Mouse (Mus musculus): ENCODE results near the gene Pde4b. TPM values are rescaled to one million over a fixed set of nuclear protein-coding genes. Genes with fewer than 3 reads are reported as not detected.

Pde4b gene
- polyA plus RNA-seq, 1 experiment = 14.3 TPM

- WGBS = 42% methylated on average over 4 of the region's 4 CpGs
- Histone ChIP-seq H3K4me3 (ENCODE audit: extremely low read depth, insufficient read depth, insufficient read length) (no peak overlapping the region), H3K4me1 (ENCODE audit: control insufficient read depth, insufficient read depth, insufficient read length) (peaks cover 4% of the 10 kb centered on the region), H3K27me3 (ENCODE audit: control insufficient read depth, insufficient read depth, low read length) (no peaks in the 10 kb centered on the region), H3K36me3 (ENCODE audit: control insufficient read depth, insufficient read depth, low read length) (no peaks in the 10 kb centered on the region), H3K27ac (ENCODE audit: insufficient read depth, low read length) (no peak overlapping the region)
- DNase-seq (ENCODE audit: low read depth in 1 of 2, low spot score in 2 of 2) = no peak
- TF ChIP-seq POLR2A (IDR thresholded peaks at IDR 0.05; ENCODE audit: low read depth, low read length) = no peak
- TF ChIP-seq CTCF (IDR thresholded peaks at IDR 0.05; ENCODE audit: extremely low read depth, insufficient read depth, insufficient read length, insufficient replicate concordance) = no peak
Observed at GRCm38 (mm10) chr4:102531729-102532128, 444.4 kb downstream of the Pde4b start.

DNA sequence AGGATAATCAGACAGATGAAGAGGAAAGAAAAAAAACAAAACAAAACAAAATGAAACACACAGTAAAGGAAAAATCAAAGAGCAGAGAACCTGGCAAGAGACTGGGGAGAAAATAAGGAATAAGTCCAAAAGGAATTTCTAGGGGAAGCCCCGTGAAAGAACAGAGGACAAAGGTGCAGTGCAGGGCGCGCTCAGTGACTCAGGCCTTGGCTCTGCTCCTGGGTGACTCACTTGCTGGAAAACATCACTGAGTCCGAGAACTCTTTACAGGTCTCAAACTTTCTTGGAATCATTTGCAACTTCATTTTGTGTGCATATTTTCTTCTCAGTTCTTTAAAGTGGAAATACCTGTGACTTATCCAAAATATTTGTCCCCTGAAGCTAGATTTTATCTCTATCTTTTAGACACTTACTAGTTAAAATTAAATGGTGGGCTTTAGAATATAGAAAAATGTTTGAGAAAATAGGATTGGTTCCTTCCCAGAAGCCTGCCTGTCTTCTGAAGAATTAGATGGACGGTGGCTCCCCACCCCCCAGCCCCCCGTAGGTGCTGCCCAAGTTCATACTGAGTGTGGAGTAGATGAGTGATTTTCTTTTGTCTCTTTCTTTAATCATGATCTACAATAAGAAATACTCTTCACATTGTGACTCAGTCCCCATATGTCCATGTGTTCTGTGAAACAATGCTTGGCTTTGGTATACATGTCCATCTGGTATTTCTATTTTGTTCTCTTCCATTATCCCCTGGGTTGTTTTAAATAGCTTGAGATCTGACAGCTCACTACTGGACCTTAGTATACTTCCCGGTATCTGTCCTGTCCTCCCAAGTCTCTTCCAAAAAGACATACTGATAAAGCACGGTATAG lies 446.1 kb downstream of the Pde4b start:
- Histone ChIP-seq H3K4me3 (ENCODE audit: extremely low read depth, insufficient read depth, insufficient read length) (no peak overlapping the region), H3K4me1 (ENCODE audit: control insufficient read depth, insufficient read depth, insufficient read length) (peaks cover 4% of the 10 kb centered on the region), H3K27me3 (ENCODE audit: control insufficient read depth, insufficient read depth, low read length) (no peaks in the 10 kb centered on the region), H3K36me3 (ENCODE audit: control insufficient read depth, insufficient read depth, low read length) (no peaks in the 10 kb centered on the region), H3K27ac (ENCODE audit: insufficient read depth, low read length) (no peak overlapping the region)
- TF ChIP-seq POLR2A (IDR thresholded peaks at IDR 0.05; ENCODE audit: low read depth, low read length) (no peak), CTCF (IDR thresholded peaks at IDR 0.05; ENCODE audit: extremely low read depth, insufficient read depth, insufficient read length, insufficient replicate concordance) (no peak)
- WGBS = 65% methylated on average over 8 of the region's 8 CpGs
- no peak for DNase-seq (ENCODE audit: low read depth in 1 of 2, low spot score in 2 of 2)

DNA sequence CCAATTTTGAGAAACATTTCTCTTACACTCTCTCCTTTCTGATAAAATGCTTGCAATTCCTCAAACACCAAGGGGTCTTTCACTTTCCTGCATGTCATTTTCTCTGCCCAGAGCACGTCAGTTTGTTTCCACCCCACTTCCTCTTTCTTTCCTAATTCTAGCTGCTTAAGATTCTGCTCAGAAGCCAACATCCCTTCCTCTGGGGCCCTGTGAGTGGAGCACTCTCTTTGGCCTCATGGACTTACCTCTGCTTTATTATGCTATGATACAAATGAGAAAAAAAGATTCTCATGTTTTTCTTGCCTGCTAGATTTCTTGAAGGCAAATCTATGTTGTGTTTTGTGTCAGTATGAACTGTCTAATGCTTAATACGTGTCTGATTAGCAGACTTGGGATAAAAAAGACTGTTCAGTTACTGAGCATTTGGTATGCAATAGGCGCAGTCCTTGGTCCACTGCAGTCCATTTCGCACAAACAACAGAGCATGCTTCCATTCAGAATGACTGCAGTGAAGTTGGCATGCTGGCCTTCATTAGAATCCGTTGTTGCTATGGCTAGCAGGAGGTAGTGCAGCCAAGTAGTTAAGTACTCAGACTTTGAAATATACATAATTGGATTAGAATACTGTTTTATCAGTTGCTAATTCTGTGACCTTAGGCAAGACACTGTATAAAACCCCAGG lies 446.8 kb downstream of the Pde4b start:
- Histone ChIP-seq H3K4me1 (ENCODE audit: control insufficient read depth, insufficient read depth, insufficient read length) (peaks cover 4% of the 10 kb centered on the region), H3K36me3 (ENCODE audit: control insufficient read depth, insufficient read depth, low read length) (no peaks in the 10 kb centered on the region), H3K27me3 (ENCODE audit: control insufficient read depth, insufficient read depth, low read length) (no peaks in the 10 kb centered on the region), H3K4me3 (ENCODE audit: extremely low read depth, insufficient read depth, insufficient read length) (no peak overlapping the region), H3K27ac (ENCODE audit: insufficient read depth, low read length) (no peak overlapping the region)
- DNase-seq (ENCODE audit: low read depth in 1 of 2, low spot score in 2 of 2) = no peak
- no peak for TF ChIP-seq POLR2A (IDR thresholded peaks at IDR 0.05; ENCODE audit: low read depth, low read length)
- TF ChIP-seq CTCF (IDR thresholded peaks at IDR 0.05; ENCODE audit: extremely low read depth, insufficient read depth, insufficient read length, insufficient replicate concordance) = no peak
- 68% methylated on average over 5 of the region's 5 CpGs for WGBS

GRCm38 (mm10) chr4:102535886-102536285 lies 448.5 kb downstream of the Pde4b start:
- Histone ChIP-seq H3K27me3 (ENCODE audit: control insufficient read depth, insufficient read depth, low read length) (no peaks in the 10 kb centered on the region), H3K27ac (ENCODE audit: insufficient read depth, low read length) (no peak overlapping the region), H3K4me3 (ENCODE audit: extremely low read depth, insufficient read depth, insufficient read length) (no peak overlapping the region), H3K36me3 (ENCODE audit: control insufficient read depth, insufficient read depth, low read length) (no peaks in the 10 kb centered on the region), H3K4me1 (ENCODE audit: control insufficient read depth, insufficient read depth, insufficient read length) (peaks cover 4% of the 10 kb centered on the region; the same call in 1 of the 2 replicates)
- no peak for DNase-seq (ENCODE audit: low read depth in 1 of 2, low spot score in 2 of 2)
- 80% methylated on average over 3 of the region's 3 CpGs for WGBS
- TF ChIP-seq POLR2A (IDR thresholded peaks at IDR 0.05; ENCODE audit: low read depth, low read length) (no peak), CTCF (IDR thresholded peaks at IDR 0.05; ENCODE audit: extremely low read depth, insufficient read depth, insufficient read length, insufficient replicate concordance) (no peak)

DNA sequence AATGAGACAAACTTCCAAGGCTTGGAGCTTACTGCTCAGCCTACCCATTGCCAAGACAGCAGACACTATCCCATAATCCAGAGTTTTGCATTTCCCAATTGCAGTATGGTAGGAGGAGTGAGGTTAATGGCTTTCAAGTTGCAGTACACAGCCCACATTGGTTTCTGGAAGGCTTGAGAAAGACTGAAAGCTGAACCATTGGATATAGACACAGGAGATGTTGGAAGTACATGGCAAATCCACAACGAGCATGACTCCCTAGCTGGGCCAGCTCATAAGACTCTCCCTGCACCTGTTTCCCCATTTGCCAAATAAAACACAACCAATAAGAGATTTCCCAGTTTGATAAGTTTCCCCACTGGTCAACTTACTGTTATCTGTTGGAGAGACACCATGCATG lies 450.9 kb downstream of the Pde4b start:
- no peak for DNase-seq (ENCODE audit: low read depth in 1 of 2, low spot score in 2 of 2)
- peaks cover 4% of the 10 kb centered on the region; the same call in 1 of the 2 replicates for H3K4me1 ChIP-seq (ENCODE audit: control insufficient read depth, insufficient read depth, insufficient read length)
- no peak overlapping the region for H3K4me3 ChIP-seq (ENCODE audit: extremely low read depth, insufficient read depth, insufficient read length)
- TF ChIP-seq CTCF (IDR thresholded peaks at IDR 0.05; ENCODE audit: extremely low read depth, insufficient read depth, insufficient read length, insufficient replicate concordance) = no peak
- no peak for TF ChIP-seq POLR2A (IDR thresholded peaks at IDR 0.05; ENCODE audit: low read depth, low read length)
- H3K27me3 ChIP-seq (ENCODE audit: control insufficient read depth, insufficient read depth, low read length) = no peaks in the 10 kb centered on the region
- WGBS = 92% methylated on average over 1 of the region's 1 CpGs
- no peak overlapping the region for H3K27ac ChIP-seq (ENCODE audit: insufficient read depth, low read length)
- no peaks in the 10 kb centered on the region for H3K36me3 ChIP-seq (ENCODE audit: control insufficient read depth, insufficient read depth, low read length)

GRCm38 (mm10) chr4:102538793-102539192 lies 451.4 kb downstream of the Pde4b start:
- TF ChIP-seq POLR2A (IDR thresholded peaks at IDR 0.05; ENCODE audit: low read depth, low read length) (no peak), CTCF (IDR thresholded peaks at IDR 0.05; ENCODE audit: extremely low read depth, insufficient read depth, insufficient read length, insufficient replicate concordance) (no peak)
- Histone ChIP-seq H3K27ac (ENCODE audit: insufficient read depth, low read length) (no peak overlapping the region), H3K36me3 (ENCODE audit: control insufficient read depth, insufficient read depth, low read length) (no peaks in the 10 kb centered on the region), H3K27me3 (ENCODE audit: control insufficient read depth, insufficient read depth, low read length) (no peaks in the 10 kb centered on the region), H3K4me1 (ENCODE audit: control insufficient read depth, insufficient read depth, insufficient read length) (peaks cover under 1% of the 10 kb centered on the region; the same call in 1 of the 2 replicates), H3K4me3 (ENCODE audit: extremely low read depth, insufficient read depth, insufficient read length) (no peak overlapping the region)
- no peak for DNase-seq (ENCODE audit: low read depth in 1 of 2, low spot score in 2 of 2)
- WGBS = 99% methylated on average over 2 of the region's 2 CpGs

Measured in spleen, adult 2 months (tissue).